Mouse (Mus musculus) embryonic facial prominence, embryonic 14.5 days (tissue): ENCODE results near the gene A630089N07Rik. TPM values are rescaled to one million over a fixed set of nuclear protein-coding genes. Genes with fewer than 3 reads are reported as not detected.
A peak's percentile ranks its signal among the peaks of the same experiment; 100 is the strongest.
"Not testable (repeated sequence)": the region's sequence is repeated elsewhere in the genome, so short reads cannot be mapped to it uniquely, and the experiment has no call there.

Experiments used
- ATAC-seq: fragments of 200-750 bp; cut with Nextera tagmentation; 2 replicates; pipeline ENCODE4 v1.8.0; 2017; ENCODE audit warnings: low read depth, moderate number of reproducible peaks, moderate TSS enrichment
- DNase-seq: peaks from one replicate; pipeline ENCODE4 v3.0.0-alpha.2; 2015; ENCODE audit warnings: low spot score
- H3K27ac ChIP-seq: fragments of 300-500 bp; sonication (generic); replicated peaks from 2 replicates; pipeline ENCODE4 v1.5.1; 2014; ENCODE audit warnings: low read depth, mild to moderate bottlenecking, low read length, moderate library complexity
- H3K27me3 ChIP-seq: fragments of 300-500 bp; sonication (generic); replicated peaks from 2 replicates; pipeline ENCODE4 v1.6.1; 2014; ENCODE audit warnings: low read length; ENCODE audit not compliant: control insufficient read depth, insufficient read depth
- H3K36me3 ChIP-seq: fragments of 300-500 bp; sonication (generic); 2 replicates; pipeline ENCODE4 v1.6.1; 2014; ENCODE audit warnings: low read length, mixed read lengths; ENCODE audit not compliant: control insufficient read depth, insufficient read depth
- H3K4me1 ChIP-seq: fragments of 300-500 bp; sonication (generic); 2 replicates; pipeline ENCODE4 v1.6.1; 2014; ENCODE audit warnings: antibody characterized with exemption, low read length; ENCODE audit not compliant: control insufficient read depth, insufficient read depth
- H3K4me2 ChIP-seq: fragments of 300-500 bp; sonication (generic); 2 replicates; pipeline ENCODE4 v1.6.1; 2014; ENCODE audit warnings: low read depth, mild to moderate bottlenecking, low read length, moderate library complexity, mixed read lengths
- H3K4me3 ChIP-seq: fragments of 300-500 bp; sonication (generic); 2 replicates; pipeline ENCODE4 v1.5.1; 2014; ENCODE audit warnings: low read depth, mild to moderate bottlenecking, low read length
- H3K9ac ChIP-seq: fragments of 300-500 bp; sonication (generic); 2 replicates; pipeline ENCODE4 v1.6.1; 2014; ENCODE audit warnings: low read depth, mild to moderate bottlenecking, low read length, moderate library complexity, mixed read lengths
- H3K9me3 ChIP-seq: fragments of 300-500 bp; sonication (generic); 2 replicates; pipeline ENCODE4 v1.6.1; 2016; ENCODE audit warnings: low read length; ENCODE audit not compliant: control insufficient read depth
- WGBS: fragments of 180-500 bp; shearing (Covaris S2); extraction: QIAGEN DNeasy Blood & Tissue Kit; methylation state at CpG from one replicate; pipeline ENCODE4 v1.1.7; 2014; 5-methylcytosine and 5-hydroxymethylcytosine counted together
- polyA plus RNA-seq: library from polyadenylated mRNA; unstranded; fragments of >200 nt; fragmentation: Nextera tagmentation; extraction: Ambion mirVana; gene quantifications from 2 replicates; pipeline ENCODE4 v1.2.1, GENCODE M21; 2014

Gene A630089N07Rik
- polyA plus RNA-seq, 1 experiment from 2014 or later = 14.4 TPM

GRCm38 (mm10) chr16:98022657-98023345 lies 59.4 kb downstream of the A630089N07Rik start:
- ATAC-seq (no peak), DNase-seq (peak; percentile 4)
- Histone ChIP-seq H3K9ac (no peak overlapping the region), H3K27me3 (no peaks in the 10 kb centered on the region), H3K4me2 (no peak overlapping the region), H3K9me3 (peaks cover 37% of the 10 kb centered on the region), H3K36me3 (peaks cover 6% of the 10 kb centered on the region; the same call in 1 of the 2 replicates), H3K4me3 (no peak overlapping the region), H3K27ac (no peak overlapping the region), H3K4me1 (no peaks in the 10 kb centered on the region)
- 74% methylated on average over 2 of the region's 2 CpGs for WGBS

GRCm38 (mm10) chr16:98022081-98022480 lies 60.2 kb downstream of the A630089N07Rik start:
- peaks cover 11% of the 10 kb centered on the region; the same call in 1 of the 2 replicates for H3K36me3 ChIP-seq
- H3K4me2 ChIP-seq = no peak overlapping the region
- peaks cover 44% of the 10 kb centered on the region for H3K9me3 ChIP-seq
- no peak overlapping the region for H3K9ac ChIP-seq
- no peaks in the 10 kb centered on the region for H3K27me3 ChIP-seq
- no peak overlapping the region for H3K4me3 ChIP-seq
- no peak for DNase-seq
- no peak for ATAC-seq
- H3K4me1 ChIP-seq = no peaks in the 10 kb centered on the region
- 94% methylated on average over 3 of the region's 3 CpGs for WGBS
- no peak overlapping the region for H3K27ac ChIP-seq

DNA sequence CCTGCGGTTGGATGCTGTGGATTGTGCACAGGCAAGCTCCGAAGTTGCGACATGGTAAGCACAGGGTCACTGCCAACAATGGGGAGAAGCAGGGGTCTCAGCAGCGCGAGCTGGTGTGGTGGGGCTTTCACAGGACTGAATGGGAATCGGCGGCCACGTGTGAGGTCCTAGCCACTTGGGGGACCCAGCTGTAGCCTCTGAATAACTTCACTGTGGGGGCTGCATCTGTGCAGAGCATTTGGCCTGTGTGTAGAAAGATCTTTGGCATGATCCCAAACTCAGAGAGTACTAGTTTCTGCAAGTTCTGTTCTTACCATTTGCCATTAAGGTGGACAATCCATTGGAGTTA lies 84.9 kb downstream of the A630089N07Rik start:
- peak; percentile 77; the same call in 1 of the 2 replicates for ATAC-seq
- Histone ChIP-seq H3K4me3 (peak overlapping the region; percentile 55), H3K9me3 (peaks cover 18% of the 10 kb centered on the region), H3K9ac (peak overlapping the region; percentile 62), H3K4me2 (peak overlapping the region; percentile 72), H3K27ac (peak overlapping the region; percentile 83; the same call in 1 of the 2 replicates)
- H3K4me1 ChIP-seq, H3K36me3 ChIP-seq, DNase-seq, H3K27me3 ChIP-seq: not testable (repeated sequence)
- 1% methylated on average over 8 of the region's 8 CpGs for WGBS

- Histone ChIP-seq H3K9me3 (peaks cover 13% of the 10 kb centered on the region), H3K27me3 (no peaks in the 10 kb centered on the region), H3K9ac (peak within 1 kb of the TSS; percentile 62), H3K4me2 (peak within 1 kb of the TSS; percentile 72), H3K27ac (peak within 1 kb of the TSS; percentile 83), H3K4me3 (peak within 1 kb of the TSS; percentile 55), H3K36me3 (peaks cover 5% of the 10 kb centered on the region; the same call in 1 of the 2 replicates), H3K4me1 (peaks cover 3% of the 10 kb centered on the region; the same call in 1 of the 2 replicates)
- 2% methylated on average over 22 of the region's 22 CpGs for WGBS
- DNase-seq = peak; percentile 95
- ATAC-seq = peak; percentile 99
Observed at GRCm38 (mm10) chr16:97996616-97997382, 85.5 kb downstream of the A630089N07Rik start, which contains the start of gene B230307C23Rik. Gene B230307C23Rik (plus strand): TSS chr16:97997315.

- Histone ChIP-seq H3K9ac (peak overlapping the region; percentile 62; the same call in 1 of the 2 replicates), H3K27ac (peak overlapping the region; percentile 83; the same call in 1 of the 2 replicates), H3K4me2 (peak overlapping the region; percentile 72), H3K27me3 (no peaks in the 10 kb centered on the region), H3K4me3 (peak overlapping the region; percentile 55), H3K36me3 (peaks cover 5% of the 10 kb centered on the region; the same call in 1 of the 2 replicates), H3K9me3 (peaks cover 13% of the 10 kb centered on the region), H3K4me1 (peaks cover 3% of the 10 kb centered on the region; the same call in 1 of the 2 replicates)
- no peak for ATAC-seq
- DNase-seq = peak; percentile 40
- WGBS = 11% methylated on average over 1 of the region's 1 CpGs
Observed at GRCm38 (mm10) chr16:97995849-97996615, 86.2 kb downstream of the A630089N07Rik start.

- H3K4me1 ChIP-seq, H3K27ac ChIP-seq, DNase-seq, H3K4me2 ChIP-seq, H3K9ac ChIP-seq, H3K9me3 ChIP-seq, H3K27me3 ChIP-seq, ATAC-seq, H3K36me3 ChIP-seq, H3K4me3 ChIP-seq: not testable (repeated sequence)
- 75% methylated on average over 3 of the region's 3 CpGs for WGBS
Observed at GRCm38 (mm10) chr16:97992477-97992876, 89.8 kb downstream of the A630089N07Rik start.

DNA sequence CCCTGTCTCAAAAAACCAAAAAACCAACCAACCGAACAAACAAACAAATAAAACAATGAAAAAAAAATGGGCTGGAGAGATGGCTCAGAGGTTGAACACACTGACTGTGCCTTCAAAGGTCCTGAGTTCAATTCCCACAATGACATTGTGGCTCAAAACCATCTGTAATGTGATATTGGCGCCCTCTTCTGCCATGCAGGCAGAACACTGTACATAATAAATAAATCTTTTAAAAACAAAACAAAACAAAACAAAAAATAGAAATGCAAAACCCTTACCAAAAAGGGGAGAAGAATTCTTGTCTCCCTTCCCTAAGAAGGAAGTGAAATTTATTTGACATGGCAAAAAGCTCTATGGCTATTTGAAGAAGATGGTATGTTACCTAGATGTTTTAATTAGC lies 90.7 kb downstream of the A630089N07Rik start:
- Histone ChIP-seq H3K4me2 (no peak overlapping the region), H3K4me3 (no peak overlapping the region), H3K36me3 (no peaks in the 10 kb centered on the region), H3K9me3 (no peaks in the 10 kb centered on the region), H3K9ac (no peak overlapping the region), H3K27ac (no peak overlapping the region), H3K4me1 (peaks cover 3% of the 10 kb centered on the region; the same call in 1 of the 2 replicates), H3K27me3 (no peaks in the 10 kb centered on the region)
- DNase-seq (no peak), ATAC-seq (no peak)
- 81% methylated on average over 2 of the region's 2 CpGs for WGBS

- ATAC-seq (no peak), DNase-seq (no peak)
- 84% methylated on average over 5 of the region's 5 CpGs for WGBS
- Histone ChIP-seq H3K27me3 (no peaks in the 10 kb centered on the region), H3K36me3 (no peaks in the 10 kb centered on the region), H3K4me2 (no peak overlapping the region), H3K27ac (no peak overlapping the region), H3K4me3 (no peak overlapping the region), H3K4me1 (no peaks in the 10 kb centered on the region), H3K9ac (no peak overlapping the region), H3K9me3 (no peaks in the 10 kb centered on the region)
Observed at GRCm38 (mm10) chr16:97984589-97984988, 97.7 kb downstream of the A630089N07Rik start.
